Mouse (Mus musculus) heart, adult 2 months (tissue): ENCODE results near the gene Aph1c.

Source experiments
- CTCF ChIP-seq: fragments of 200-600 bp; IDR thresholded peaks from 2 replicates; pipeline ENCODE4 v1.8.1; 2022; ENCODE audit warnings: antibody characterized with exemption, mild to moderate bottlenecking, moderate library complexity
- POLR2A ChIP-seq: fragments of 200-500 bp; IDR thresholded peaks from 2 replicates; pipeline ENCODE4 v1.6.1; 2011; ENCODE audit warnings: mild to moderate bottlenecking, low read depth, low read length, control low read depth; ENCODE audit not compliant: insufficient read depth

- no peak for TF ChIP-seq CTCF
- no peak for TF ChIP-seq POLR2A
Observed at GRCm38 (mm10) chr9:66770701-66771100, 63.8 kb downstream of the Aph1c start.
